Mouse (Mus musculus): ENCODE measurements around the gene Slc26a11.

Gene Slc26a11

GRCm38 (mm10) chr11:119355443-119356385 lies at the start of gene Slc26a11, which contains the start of gene Sgsh:
Gene Slc26a11, plus strand, starts transcription at chr11:119355557.
Gene Sgsh, minus strand, starts transcription at chr11:119355536.
- peak; percentile 81 for DNase-seq (ENCODE audit: low read depth, low spot score)

- peak; percentile 14 for DNase-seq (ENCODE audit: low read depth, low spot score)
Observed at GRCm38 (mm10) chr11:119306762-119307657, 48.3 kb upstream of the Slc26a11 start.

- no peak for DNase-seq (ENCODE audit: low read depth, low spot score)
Observed at GRCm38 (mm10) chr11:119307658-119307867, 47.8 kb upstream of the Slc26a11 start, which contains the start of gene Card14. Gene Card14, plus strand, starts transcription at chr11:119307768.

DNA sequence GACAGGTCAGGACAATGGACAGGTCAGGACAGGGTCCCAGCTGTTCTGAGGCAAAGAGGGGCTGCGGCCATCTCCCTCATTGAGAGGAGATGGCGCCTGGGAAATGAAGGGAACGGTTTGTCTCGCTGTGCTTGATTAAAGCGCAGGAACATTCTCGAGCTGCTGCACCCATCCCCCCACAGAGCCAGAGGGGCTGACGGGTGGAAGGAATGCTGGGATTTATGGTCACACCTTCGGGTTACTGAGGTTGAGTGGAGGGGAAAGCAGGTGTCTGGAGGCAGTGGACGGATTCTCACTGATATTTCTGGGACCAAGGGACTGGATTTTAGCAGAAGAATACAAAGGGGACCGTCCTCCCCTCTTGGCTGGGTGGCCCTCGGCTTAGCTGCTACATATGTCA lies 47.4 kb upstream of the Slc26a11 start:
- DNase-seq (ENCODE audit: low read depth, low spot score): no peak

GRCm38 (mm10) chr11:119310621-119311020 lies 44.7 kb upstream of the Slc26a11 start:
- no peak for DNase-seq (ENCODE audit: low read depth, low spot score)

GRCm38 (mm10) chr11:119314252-119314936 lies 41.0 kb upstream of the Slc26a11 start:
- no peak for DNase-seq (ENCODE audit: low read depth, low spot score)

GRCm38 (mm10) chr11:119316720-119317119 lies 38.6 kb upstream of the Slc26a11 start:
- DNase-seq (ENCODE audit: low read depth, low spot score): no peak

GRCm38 (mm10) chr11:119322521-119322920 lies 32.8 kb upstream of the Slc26a11 start:
- DNase-seq (ENCODE audit: low read depth, low spot score): no peak

DNA sequence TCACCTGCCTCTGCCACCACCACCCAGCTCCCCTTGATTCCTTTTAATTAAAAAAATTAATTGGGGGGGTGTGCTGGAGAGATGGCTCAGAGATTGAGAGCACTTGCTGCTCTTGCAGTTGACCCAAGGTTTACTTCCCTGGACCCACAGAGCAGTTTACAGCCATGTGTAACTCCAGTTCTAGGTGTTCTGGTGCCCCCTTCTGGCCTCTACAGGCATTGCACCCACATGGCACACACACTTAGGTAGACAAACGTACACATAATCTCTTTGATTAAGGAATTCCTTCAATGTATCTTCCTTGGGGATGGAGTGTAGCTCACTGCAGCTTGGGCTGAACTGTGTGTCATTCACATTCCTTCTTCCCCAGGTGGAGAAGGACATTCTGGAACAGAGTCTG lies 30.3 kb upstream of the Slc26a11 start:
- no peak for DNase-seq (ENCODE audit: low read depth, low spot score)

DNA sequence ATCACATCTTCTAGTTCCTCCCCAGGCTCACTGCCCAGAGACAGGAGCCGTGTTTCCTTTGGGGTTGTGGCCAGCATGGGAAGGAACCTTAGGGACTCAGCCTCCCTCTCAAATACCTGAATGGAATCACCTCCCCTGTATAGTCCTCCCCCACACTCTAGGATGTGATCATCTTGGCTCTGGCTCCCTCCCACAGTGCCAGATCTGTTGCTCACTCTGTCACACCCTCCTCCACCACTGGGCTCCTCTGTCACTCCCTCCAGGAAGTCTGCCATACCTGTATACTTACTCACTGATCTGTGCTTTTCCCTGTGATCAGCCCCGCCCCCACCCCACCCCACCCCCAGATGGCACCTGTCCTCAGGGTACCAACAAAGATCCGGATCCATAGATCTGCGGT lies 24.8 kb upstream of the Slc26a11 start:
- DNase-seq (ENCODE audit: low read depth, low spot score): peak; percentile 64

- DNase-seq (ENCODE audit: low read depth, low spot score): no peak
Observed at GRCm38 (mm10) chr11:119331970-119332369, 23.4 kb upstream of the Slc26a11 start.

DNA sequence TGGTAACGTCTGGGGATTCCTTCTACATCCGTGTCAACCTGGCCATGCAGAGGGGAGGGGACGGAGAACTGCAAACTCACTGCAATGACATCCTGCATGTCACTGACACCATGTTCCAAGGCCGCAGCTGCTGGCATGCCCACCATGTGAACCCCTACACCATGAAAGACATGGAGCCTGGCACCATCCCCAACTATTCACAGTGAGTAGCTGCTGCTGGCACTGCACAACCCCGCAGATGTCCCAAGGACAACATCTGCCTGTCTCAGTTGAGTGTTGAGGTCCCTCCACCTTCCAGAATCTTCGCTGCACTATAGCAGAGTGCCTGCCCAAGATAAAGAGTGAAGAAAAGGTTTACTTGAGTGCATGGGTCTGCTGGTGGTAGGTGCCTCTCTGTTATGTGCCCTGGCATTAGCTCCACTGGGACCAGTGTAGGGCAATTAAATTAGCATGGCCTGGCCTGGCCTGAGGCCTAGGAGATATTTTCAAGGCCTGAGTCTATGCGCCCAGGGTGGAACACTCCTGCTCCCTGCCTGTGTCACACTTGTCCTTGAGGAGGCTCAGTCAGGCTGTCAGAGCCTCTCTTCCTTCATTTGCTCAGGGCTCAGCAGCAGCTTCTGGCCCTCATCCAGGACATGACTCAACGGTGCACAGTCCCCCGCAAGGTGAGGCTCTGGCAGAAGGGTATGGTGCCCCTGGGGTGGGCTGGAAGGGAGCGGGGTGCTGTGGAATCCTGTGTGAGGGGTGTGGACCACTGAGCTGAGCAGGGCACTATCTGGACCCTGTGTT lies 16.9 kb upstream of the Slc26a11 start:
- peak; percentile 31 for DNase-seq (ENCODE audit: low read depth, low spot score)

DNA sequence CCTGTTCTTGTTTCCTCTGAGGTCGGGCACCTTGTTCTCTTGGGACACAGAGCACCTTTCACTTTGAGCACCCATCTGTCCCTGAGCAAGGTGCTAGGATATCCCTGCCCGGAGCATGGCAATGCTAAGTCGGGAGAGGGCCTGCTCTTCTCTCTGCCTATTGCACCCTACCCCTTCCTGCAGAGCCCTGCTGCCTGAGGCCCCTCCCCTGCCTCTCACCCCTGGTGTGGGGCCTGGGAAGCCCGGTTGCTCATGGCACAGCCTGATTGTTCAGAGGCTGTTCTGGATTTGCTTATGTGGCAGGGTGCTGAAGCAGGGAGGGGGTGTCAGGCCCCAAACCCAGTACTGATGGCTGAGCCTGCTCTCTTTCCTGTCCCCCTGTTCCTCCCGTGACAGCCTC lies 16.2 kb upstream of the Slc26a11 start:
- DNase-seq (ENCODE audit: low read depth, low spot score): no peak

- DNase-seq (ENCODE audit: low read depth, low spot score): peak; percentile 95
Observed at GRCm38 (mm10) chr11:119339637-119340036, 15.7 kb upstream of the Slc26a11 start.

GRCm38 (mm10) chr11:119344178-119344577 lies 11.2 kb upstream of the Slc26a11 start:
- DNase-seq (ENCODE audit: low read depth, low spot score): no peak

GRCm38 (mm10) chr11:119344865-119345264 lies 10.5 kb upstream of the Slc26a11 start:
- peak; percentile 23 for DNase-seq (ENCODE audit: low read depth, low spot score)

DNA sequence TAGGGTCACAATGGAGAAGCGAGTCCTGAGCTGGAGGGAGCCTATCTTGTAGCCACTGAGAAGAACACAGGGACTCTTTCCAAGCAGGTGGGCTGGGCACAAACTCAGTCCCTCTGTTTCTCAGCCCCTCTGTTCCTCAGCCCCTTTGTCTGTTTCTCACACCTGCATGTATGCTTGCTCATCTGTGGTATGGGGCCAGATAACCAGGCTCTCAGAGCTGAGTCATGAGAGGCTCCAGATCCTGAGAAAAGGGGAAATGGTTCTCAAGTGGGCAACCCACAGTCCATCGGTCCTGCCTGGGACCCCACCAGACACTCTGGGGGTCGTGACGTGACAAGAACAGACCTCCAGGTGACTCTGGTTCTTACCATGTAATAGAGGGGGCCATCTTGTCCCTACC lies 8.2 kb upstream of the Slc26a11 start:
- no peak for DNase-seq (ENCODE audit: low read depth, low spot score)

DNA sequence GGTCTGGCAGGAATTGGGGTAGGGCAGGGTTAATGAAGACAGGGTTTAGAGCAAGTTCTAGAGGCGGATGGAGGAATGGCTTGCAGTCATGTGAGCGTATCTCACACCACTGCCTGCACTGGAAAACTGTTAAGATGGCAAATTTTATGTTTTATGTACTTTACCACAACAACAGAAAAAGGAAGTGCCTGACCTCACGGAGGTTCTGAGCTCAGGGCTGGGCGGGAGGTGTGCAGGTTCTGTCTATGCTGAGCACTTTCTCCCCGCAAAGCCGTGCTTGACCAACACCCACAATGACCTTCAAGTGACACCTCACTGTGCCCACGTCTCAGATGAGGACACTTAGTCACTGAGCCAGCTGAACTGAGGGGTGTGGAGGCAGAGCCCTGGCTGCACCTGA lies 3.2 kb upstream of the Slc26a11 start:
- DNase-seq (ENCODE audit: low read depth, low spot score): no peak

GRCm38 (mm10) chr11:119353946-119354345 lies 1.4 kb upstream of the Slc26a11 start:
- peak; percentile 52 for DNase-seq (ENCODE audit: low read depth, low spot score)

GRCm38 (mm10) chr11:119354798-119355442 lies 437 bp upstream of the Slc26a11 start:
- peak; percentile 35 for DNase-seq (ENCODE audit: low read depth, low spot score)

DNA sequence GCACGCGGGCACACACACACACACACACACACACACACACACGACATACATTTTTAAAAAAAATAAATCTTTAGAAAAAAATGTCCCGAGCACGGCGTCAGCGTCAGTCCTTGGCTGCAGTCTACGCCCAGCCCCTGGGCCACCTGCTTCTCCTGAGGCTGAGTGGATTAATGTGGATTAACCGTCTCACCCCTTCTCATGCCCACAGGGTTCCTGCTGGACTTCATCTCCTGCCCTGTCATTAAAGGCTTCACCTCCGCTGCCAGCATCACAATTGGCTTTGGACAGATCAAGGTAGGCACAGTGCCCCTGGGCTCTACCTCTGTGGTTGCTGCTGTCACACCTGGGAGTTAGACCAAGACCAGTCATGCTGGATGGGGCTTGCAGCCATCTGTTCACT lies 3.7 kb downstream of the Slc26a11 start:
- no peak for DNase-seq (ENCODE audit: low read depth, low spot score)
